Mouse (Mus musculus) midbrain, embryonic 14.5 days (tissue): ENCODE data around the gene Smc1a. TPM values are rescaled to one million over a fixed set of nuclear protein-coding genes. Genes with fewer than 3 reads are reported as not detected.
A peak's percentile ranks its signal among the peaks of the same experiment; 100 is the strongest.
"Not testable (repeated sequence)": the region's sequence is repeated elsewhere in the genome, so short reads cannot be mapped to it uniquely, and the experiment has no call there.

ENCODE experiments used
- ATAC-seq: fragments of 200-750 bp; cut with Nextera tagmentation; 2 replicates; pipeline ENCODE4 v1.8.0; 2017; ENCODE audit warnings: moderate number of reproducible peaks, moderate library complexity; ENCODE audit not compliant: low FRiP score, low TSS enrichment
- DNase-seq: peaks from one replicate; pipeline ENCODE4 v3.0.0-alpha.2; 2015
- H3K27ac ChIP-seq: fragments of 300-500 bp; sonication (generic); replicated peaks from 2 replicates; pipeline ENCODE4 v1.5.1; 2014; ENCODE audit warnings: mild to moderate bottlenecking, low read depth, low read length, moderate library complexity
- H3K27me3 ChIP-seq: fragments of 300-500 bp; sonication (generic); 2 replicates; pipeline ENCODE4 v1.6.1; 2014; ENCODE audit warnings: low read length, control low read depth, mixed read lengths; ENCODE audit not compliant: control insufficient read depth, insufficient read depth
- H3K36me3 ChIP-seq: fragments of 300-500 bp; sonication (generic); 2 replicates; pipeline ENCODE4 v1.6.1; 2014; ENCODE audit warnings: low read length, control low read depth; ENCODE audit not compliant: control insufficient read depth, insufficient read depth
- H3K4me1 ChIP-seq: fragments of 300-500 bp; sonication (generic); 2 replicates; pipeline ENCODE4 v1.6.1; 2014; ENCODE audit warnings: mild to moderate bottlenecking, antibody characterized with exemption, low read length, control low read depth; ENCODE audit not compliant: control insufficient read depth, insufficient read depth
- H3K4me2 ChIP-seq: fragments of 300-500 bp; sonication (generic); 2 replicates; pipeline ENCODE4 v1.6.1; 2014; ENCODE audit warnings: mild to moderate bottlenecking, low read length, moderate library complexity
- H3K4me3 ChIP-seq: fragments of 300-500 bp; sonication (generic); replicated peaks from 2 replicates; pipeline ENCODE4 v1.5.1; 2014; ENCODE audit warnings: low read depth, low read length
- H3K9ac ChIP-seq: fragments of 300-500 bp; sonication (generic); replicated peaks from 2 replicates; pipeline ENCODE4 v1.6.1; 2014; ENCODE audit warnings: mild to moderate bottlenecking, low read length, moderate library complexity
- H3K9me3 ChIP-seq: fragments of 300-500 bp; sonication (generic); 2 replicates; pipeline ENCODE4 v1.6.1; 2016; ENCODE audit warnings: low read length, control low read depth, mixed read lengths; ENCODE audit not compliant: control insufficient read depth
- WGBS: fragments of 180-500 bp; shearing (Covaris S2); extraction: QIAGEN DNeasy Blood & Tissue Kit; methylation state at CpG from one replicate; pipeline ENCODE4 v1.1.7; 2014; 5-methylcytosine and 5-hydroxymethylcytosine counted together
- polyA plus RNA-seq: library from polyadenylated mRNA; unstranded; fragments of >200 nt; fragmentation: Nextera tagmentation; extraction: Ambion mirVana; gene quantifications from 2 replicates; pipeline ENCODE4 v1.2.1, GENCODE M21; 2014

The Smc1a gene
- polyA plus RNA-seq, 1 experiment from 2014 or later, result 83.1 TPM

GRCm38 (mm10) chrX:152017186-152017585, 958 bp downstream of the Smc1a start:
- H3K4me3 ChIP-seq, result peak overlapping the region; percentile 51
- H3K9ac ChIP-seq, result peak overlapping the region; percentile 54; the same call in 1 of the 2 replicates
- DNase-seq, result no peak
- H3K27ac ChIP-seq, result no peak overlapping the region
- peaks cover 5% of the 10 kb centered on the region; the same call in 1 of the 2 replicates for H3K27me3 ChIP-seq
- no peaks in the 10 kb centered on the region for H3K36me3 ChIP-seq
- H3K4me2 ChIP-seq, result peak overlapping the region; percentile 54
- H3K9me3 ChIP-seq, result no peaks in the 10 kb centered on the region
- 20% methylated on average over 14 of the region's 14 CpGs for WGBS
- ATAC-seq, result no peak
- H3K4me1 ChIP-seq, result 0 out of 2 replicates have a peak, but pooled peaks cover 4% of the 10 kb centered on the region

GRCm38 (mm10) chrX:152019294-152019693, 3.1 kb downstream of the Smc1a start:
- Histone ChIP-seq H3K4me2 (no peak overlapping the region), H3K4me3 (no peak overlapping the region), H3K9ac (no peak overlapping the region), H3K27ac (no peak overlapping the region), H3K9me3 (no peaks in the 10 kb centered on the region), H3K27me3 (0 out of 2 replicates have a peak, but pooled peaks cover 10% of the 10 kb centered on the region), H3K36me3 (0 out of 2 replicates have a peak, but pooled peaks cover 2% of the 10 kb centered on the region), H3K4me1 (0 out of 2 replicates have a peak, but pooled peaks cover 4% of the 10 kb centered on the region)
- DNase-seq (no peak), ATAC-seq (no peak)
- WGBS, result 91% methylated on average over 2 of the region's 2 CpGs

GRCm38 (mm10) chrX:152039865-152040264, 23.6 kb downstream of the Smc1a start:
- no peak for ATAC-seq

GRCm38 (mm10) chrX:152047230-152047629, 31.0 kb downstream of the Smc1a start:
- H3K27me3 ChIP-seq, result peaks cover 15% of the 10 kb centered on the region
- H3K4me2 ChIP-seq, result no peak overlapping the region
- no peaks in the 10 kb centered on the region for H3K4me1 ChIP-seq
- H3K9me3 ChIP-seq, result no peaks in the 10 kb centered on the region
- H3K27ac ChIP-seq, result no peak overlapping the region
- no peak for ATAC-seq
- H3K36me3 ChIP-seq, result peaks cover 20% of the 10 kb centered on the region
- H3K9ac ChIP-seq, result no peak overlapping the region
- H3K4me3 ChIP-seq, result no peak overlapping the region
- peak; percentile 4 for DNase-seq

More at GRCm38 (mm10) chrX:152039865-152040264, 23.6 kb downstream of the Smc1a start:
- Histone ChIP-seq H3K9ac (no peak overlapping the region), H3K9me3 (no peaks in the 10 kb centered on the region), H3K27me3 (peaks cover 7% of the 10 kb centered on the region; the same call in 1 of the 2 replicates), H3K4me1 (no peaks in the 10 kb centered on the region), H3K4me3 (no peak overlapping the region), H3K27ac (no peak overlapping the region), H3K36me3 (peaks cover 23% of the 10 kb centered on the region), H3K4me2 (no peak overlapping the region)
- no peak for DNase-seq

GRCm38 (mm10) chrX:152052546-152052945, 36.3 kb downstream of the Smc1a start:
- H3K27me3 ChIP-seq, result peaks cover 23% of the 10 kb centered on the region; the same call in 1 of the 2 replicates
- H3K36me3 ChIP-seq, result peaks cover 16% of the 10 kb centered on the region; the same call in 1 of the 2 replicates
- no peak overlapping the region for H3K4me3 ChIP-seq
- no peak overlapping the region for H3K27ac ChIP-seq
- no peaks in the 10 kb centered on the region for H3K4me1 ChIP-seq
- DNase-seq, result no peak
- H3K4me2 ChIP-seq, result no peak overlapping the region
- WGBS, result 81% methylated on average over 3 of the region's 3 CpGs
- H3K9me3 ChIP-seq, result no peaks in the 10 kb centered on the region
- no peak overlapping the region for H3K9ac ChIP-seq
- ATAC-seq, result no peak

GRCm38 (mm10) chrX:152054094-152054493, 37.9 kb downstream of the Smc1a start:
- ATAC-seq (no peak), DNase-seq (no peak)
- Histone ChIP-seq H3K27ac (no peak overlapping the region), H3K27me3 (peaks cover 23% of the 10 kb centered on the region; the same call in 1 of the 2 replicates), H3K36me3 (peaks cover 14% of the 10 kb centered on the region), H3K4me3 (no peak overlapping the region), H3K9ac (no peak overlapping the region), H3K9me3 (no peaks in the 10 kb centered on the region), H3K4me2 (no peak overlapping the region), H3K4me1 (no peaks in the 10 kb centered on the region)
- WGBS, result 76% methylated on average over 1 of the region's 1 CpGs

GRCm38 (mm10) chrX:152065674-152066073, 49.4 kb downstream of the Smc1a start:
- Histone ChIP-seq H3K36me3 (peaks cover 20% of the 10 kb centered on the region; the same call in 1 of the 2 replicates), H3K4me2 (no peak overlapping the region), H3K9me3 (no peaks in the 10 kb centered on the region), H3K4me3 (no peak overlapping the region), H3K27ac (no peak overlapping the region), H3K27me3 (peaks cover 25% of the 10 kb centered on the region), H3K9ac (no peak overlapping the region), H3K4me1 (no peaks in the 10 kb centered on the region)
- no peak for DNase-seq
- 67% methylated on average over 2 of the region's 2 CpGs for WGBS
- no peak for ATAC-seq

- 68% methylated on average over 1 of the region's 1 CpGs for WGBS
- H3K36me3 ChIP-seq, result peaks cover 2% of the 10 kb centered on the region; the same call in 1 of the 2 replicates
- H3K4me1 ChIP-seq, result no peaks in the 10 kb centered on the region
- no peak overlapping the region for H3K4me2 ChIP-seq
- ATAC-seq (no peak), DNase-seq (no peak)
- peaks cover 21% of the 10 kb centered on the region for H3K27me3 ChIP-seq
- no peak overlapping the region for H3K9ac ChIP-seq
- H3K27ac ChIP-seq, result no peak overlapping the region
- no peaks in the 10 kb centered on the region for H3K9me3 ChIP-seq
- no peak overlapping the region for H3K4me3 ChIP-seq
Observed at GRCm38 (mm10) chrX:152067789-152068188, 51.6 kb downstream of the Smc1a start.

GRCm38 (mm10) chrX:152089832-152090614, 73.8 kb downstream of the Smc1a start:
- peaks cover 18% of the 10 kb centered on the region for H3K27me3 ChIP-seq
- H3K9me3 ChIP-seq, H3K36me3 ChIP-seq, H3K4me3 ChIP-seq, H3K4me1 ChIP-seq, H3K27ac ChIP-seq, H3K9ac ChIP-seq: not testable (repeated sequence)
- H3K4me2 ChIP-seq, result peak overlapping the region; percentile 28
- DNase-seq, result peak; percentile 89
- peak; percentile 73 for ATAC-seq
- 32% methylated on average over 7 of the region's 7 CpGs for WGBS
